Mouse (Mus musculus) heart, adult 8-10 months (tissue): ENCODE results near the gene Icam5. TPM values are rescaled to one million over a fixed set of nuclear protein-coding genes. Genes with fewer than 3 reads are reported as not detected.
"Not testable (repeated sequence)": the region's sequence is repeated elsewhere in the genome, so short reads cannot be mapped to it uniquely, and the experiment has no call there.

Experiments used
- DNase-seq: peaks from one replicate; pipeline ENCODE4 v3.0.0; 2022; ENCODE audit warnings: low spot score
- microRNA-seq: library from miRNA; unstranded; fragments of <30 nt; microRNA quantifications from one replicate; pipeline ENCODE4 v1.2.0, GENCODE M21; 2022
- total RNA-seq, 4 experiments: library from RNA; stranded (reverse); gene quantifications; 2 replicates each; pipeline ENCODE4 v1.2.4; 2022

Icam5 gene
- total RNA-seq, 4 experiments from 2014 or later, result 0.12 TPM; not detected in 3

DNA sequence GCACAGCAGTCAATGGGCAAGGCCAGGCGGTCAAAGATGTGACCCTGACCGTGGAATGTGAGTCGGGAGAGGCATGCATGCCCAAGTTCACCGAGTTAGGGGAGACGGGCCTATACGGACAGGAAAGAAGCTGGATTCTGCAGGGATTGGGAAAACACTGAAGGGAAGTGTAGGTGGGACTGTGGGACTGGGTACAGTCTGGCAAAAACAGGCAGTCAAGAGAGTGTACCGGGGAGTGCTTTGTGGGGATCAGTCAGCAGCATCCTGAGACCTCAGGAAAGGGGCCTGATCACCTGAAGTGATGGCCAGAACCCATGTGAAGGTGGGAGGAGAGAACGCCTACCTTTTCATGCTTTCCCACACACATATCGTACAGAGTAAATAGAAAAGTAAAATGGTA lies 3.7 kb downstream of the Icam5 start:
- DNase-seq, result no peak

DNA sequence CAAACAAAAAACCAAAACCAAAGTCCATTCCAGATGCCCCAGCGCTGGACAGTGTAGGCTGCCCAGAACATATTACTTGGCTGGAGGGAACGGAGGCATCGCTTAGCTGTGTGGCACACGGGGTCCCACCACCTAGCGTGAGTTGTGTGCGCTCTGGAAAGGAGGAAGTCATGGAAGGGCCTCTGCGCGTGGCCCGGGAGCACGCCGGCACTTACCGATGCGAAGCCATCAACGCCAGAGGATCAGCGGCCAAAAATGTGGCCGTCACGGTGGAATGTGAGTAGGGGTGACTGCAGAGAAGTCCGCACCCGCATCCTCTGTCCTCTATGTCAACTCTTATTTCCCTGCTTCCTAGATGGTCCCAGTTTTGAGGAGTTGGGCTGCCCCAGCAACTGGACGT lies 4.3 kb downstream of the Icam5 start:
- no peak for DNase-seq

DNA sequence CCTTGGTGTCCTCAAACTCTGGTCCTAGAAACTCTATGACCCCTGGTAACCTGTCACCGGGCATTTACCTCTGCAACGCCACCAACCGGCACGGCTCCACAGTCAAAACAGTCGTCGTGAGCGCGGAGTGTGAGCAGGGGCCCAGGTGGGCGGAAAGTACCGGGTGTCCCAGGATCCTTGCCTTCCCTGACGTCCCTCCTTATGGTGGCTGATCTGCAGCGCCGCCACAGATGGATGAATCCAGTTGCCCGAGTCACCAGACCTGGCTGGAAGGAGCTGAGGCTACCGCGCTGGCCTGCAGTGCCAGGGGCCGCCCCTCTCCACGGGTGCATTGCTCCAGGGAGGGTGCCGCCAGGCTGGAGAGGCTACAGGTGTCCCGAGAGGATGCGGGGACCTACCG lies 4.8 kb downstream of the Icam5 start:
- no peak for DNase-seq

DNA sequence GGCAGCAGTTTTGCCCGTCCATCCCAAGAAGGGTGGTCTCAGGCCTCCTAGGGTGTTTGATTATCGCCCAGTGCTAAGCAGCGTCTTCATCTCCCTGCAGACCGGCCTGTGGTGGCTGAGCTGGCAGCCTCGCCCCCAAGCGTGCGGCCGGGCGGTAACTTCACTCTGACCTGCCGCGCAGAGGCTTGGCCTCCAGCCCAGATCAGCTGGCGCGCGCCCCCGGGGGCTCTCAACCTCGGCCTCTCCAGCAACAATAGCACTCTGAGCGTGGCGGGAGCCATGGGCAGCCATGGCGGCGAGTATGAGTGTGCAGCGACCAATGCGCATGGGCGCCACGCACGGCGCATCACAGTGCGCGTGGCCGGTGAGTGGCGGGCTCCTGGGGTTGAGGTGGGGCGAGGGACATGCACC lies 5.6 kb downstream of the Icam5 start:
- DNase-seq, result no peak

DNA sequence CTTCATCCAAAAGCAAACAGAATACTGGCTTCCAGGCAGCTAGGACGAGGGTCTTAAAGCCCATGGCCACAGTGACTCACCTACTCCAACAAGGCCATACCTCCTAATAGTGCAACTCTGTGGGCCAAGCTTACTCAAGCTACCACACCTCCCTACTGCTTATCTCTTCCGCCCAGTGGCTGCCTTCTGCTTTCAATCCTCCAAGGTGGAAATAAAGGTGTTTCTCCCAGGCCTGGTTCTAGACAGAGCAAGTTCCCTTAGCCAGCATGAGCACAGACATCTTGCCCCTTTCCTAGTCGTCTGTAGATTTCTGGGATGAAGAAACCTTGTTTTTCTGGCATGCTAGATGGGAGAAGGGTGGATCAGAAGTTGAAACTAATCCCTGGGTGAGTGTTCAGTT lies 7.9 kb downstream of the Icam5 start:
- DNase-seq, result no peak

DNA sequence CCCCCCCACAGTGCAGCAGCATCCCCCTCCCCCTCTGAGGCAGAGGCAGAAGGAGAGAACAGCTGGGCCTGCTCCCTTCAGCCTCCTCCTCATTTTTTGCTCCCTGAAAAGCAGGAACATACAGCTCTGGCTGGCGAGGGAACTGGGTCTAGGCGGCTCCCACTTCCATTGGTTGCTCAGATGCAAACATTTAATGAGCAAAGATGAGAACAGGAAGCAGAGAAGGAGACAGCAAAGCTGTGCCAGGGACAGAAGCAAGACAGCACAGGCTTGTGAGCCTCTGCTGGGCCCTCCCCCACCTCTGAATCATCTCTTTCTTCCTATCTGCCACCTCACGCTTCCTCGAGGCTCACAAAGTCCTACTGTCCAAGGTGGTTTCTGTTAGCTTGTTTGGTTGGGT lies 9.4 kb downstream of the Icam5 start:
- DNase-seq, result no peak

DNA sequence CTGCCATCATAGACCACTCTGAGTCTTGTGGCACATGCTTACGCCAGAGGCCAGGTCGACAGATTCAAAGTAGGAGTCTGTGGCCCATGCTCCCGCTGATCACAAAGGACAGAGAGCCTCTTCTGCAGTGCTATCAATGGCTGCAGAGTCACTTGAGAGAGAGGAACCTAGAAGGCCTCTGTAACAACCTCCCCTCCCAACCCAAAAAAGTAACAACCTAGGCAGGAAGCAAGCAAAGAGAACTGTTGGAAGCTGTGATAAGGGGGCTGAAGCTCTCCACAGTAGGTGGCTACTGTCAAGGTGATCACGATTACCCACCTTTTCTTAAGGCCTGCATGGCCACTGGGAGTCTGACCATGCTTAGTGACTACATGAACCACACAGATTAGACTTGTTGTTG lies 11.7 kb downstream of the Icam5 start:
- no peak for DNase-seq

DNA sequence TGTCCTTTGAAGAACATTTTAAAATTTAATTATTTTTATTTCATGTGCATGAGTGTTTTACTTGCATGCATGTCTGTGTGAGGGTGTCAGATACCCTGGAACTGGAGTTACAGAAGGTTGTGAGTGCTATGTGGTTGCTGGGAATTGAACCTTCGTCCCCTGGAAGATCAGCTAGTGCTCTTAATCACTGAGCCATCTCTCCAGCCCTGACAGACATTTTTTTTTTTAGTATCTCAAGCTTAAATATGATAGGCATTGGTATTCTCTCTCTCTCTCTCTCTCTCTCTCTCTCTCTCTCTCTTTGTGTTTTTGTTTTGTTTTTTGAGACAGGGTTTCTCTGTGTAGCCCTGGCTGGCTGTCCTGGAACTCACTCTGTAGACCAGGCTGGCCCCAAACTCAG lies 12.9 kb downstream of the Icam5 start:
- DNase-seq, result not testable (repeated sequence)

DNA sequence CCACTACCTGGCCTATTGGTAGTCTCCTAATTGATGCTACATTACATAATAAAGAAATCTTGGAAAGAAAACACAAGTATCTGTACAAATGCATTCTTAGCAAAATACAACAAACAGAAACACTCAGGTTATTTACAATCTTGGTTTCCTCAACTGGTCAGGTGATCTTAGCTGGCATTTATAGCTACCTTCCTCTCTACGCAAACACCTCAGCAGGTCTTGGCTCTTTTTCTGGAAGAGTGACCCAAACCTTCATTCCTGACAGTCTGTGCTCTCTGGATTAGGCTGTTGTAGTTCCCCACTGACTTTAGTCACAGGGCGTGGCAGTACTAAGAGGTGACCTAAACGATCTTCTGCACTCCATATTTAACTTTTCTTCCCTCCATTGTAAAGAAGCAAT lies 13.4 kb downstream of the Icam5 start:
- DNase-seq, result no peak

DNA sequence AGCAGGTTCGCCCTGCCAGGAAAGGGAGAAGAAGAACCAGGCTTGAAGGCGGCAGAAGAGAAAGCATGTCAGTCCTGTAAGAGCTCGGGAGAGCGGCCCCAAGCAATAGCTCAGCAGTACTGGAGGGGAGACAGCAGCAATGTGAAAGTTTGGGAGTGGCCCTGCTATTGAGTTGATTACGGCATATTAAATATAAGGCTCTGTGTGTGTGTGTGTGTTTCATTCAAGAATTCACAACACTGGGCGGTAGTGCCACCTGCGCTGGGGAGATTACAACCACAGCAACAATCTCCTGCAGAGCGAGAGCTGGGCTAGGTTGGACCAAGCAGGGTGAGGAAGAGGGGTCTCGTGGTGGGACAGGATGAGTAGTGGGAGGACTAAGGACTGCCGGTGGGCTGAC lies 19.7 kb downstream of the Icam5 start:
- no peak for DNase-seq

DNA sequence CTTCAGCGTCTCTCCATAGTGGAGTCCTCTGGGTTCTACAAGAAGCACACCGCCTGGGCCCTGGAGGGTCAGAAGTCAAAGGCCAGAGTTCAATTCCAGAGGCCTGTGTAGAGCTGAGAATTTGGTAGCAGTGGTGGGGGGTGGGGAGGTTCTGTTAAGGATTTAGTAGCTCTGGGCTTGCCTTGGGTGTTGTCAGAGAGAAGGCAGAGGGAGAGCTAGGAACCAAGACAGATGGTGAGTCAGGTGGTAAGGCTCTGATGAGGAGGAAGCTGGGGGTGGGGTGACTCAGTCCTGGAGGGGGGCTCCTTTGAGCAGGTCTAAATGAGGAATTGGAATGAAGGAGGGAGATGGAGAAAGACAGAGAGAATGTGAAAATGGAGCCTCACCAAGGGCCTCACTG lies 31.1 kb downstream of the Icam5 start:
- DNase-seq, result no peak

DNA sequence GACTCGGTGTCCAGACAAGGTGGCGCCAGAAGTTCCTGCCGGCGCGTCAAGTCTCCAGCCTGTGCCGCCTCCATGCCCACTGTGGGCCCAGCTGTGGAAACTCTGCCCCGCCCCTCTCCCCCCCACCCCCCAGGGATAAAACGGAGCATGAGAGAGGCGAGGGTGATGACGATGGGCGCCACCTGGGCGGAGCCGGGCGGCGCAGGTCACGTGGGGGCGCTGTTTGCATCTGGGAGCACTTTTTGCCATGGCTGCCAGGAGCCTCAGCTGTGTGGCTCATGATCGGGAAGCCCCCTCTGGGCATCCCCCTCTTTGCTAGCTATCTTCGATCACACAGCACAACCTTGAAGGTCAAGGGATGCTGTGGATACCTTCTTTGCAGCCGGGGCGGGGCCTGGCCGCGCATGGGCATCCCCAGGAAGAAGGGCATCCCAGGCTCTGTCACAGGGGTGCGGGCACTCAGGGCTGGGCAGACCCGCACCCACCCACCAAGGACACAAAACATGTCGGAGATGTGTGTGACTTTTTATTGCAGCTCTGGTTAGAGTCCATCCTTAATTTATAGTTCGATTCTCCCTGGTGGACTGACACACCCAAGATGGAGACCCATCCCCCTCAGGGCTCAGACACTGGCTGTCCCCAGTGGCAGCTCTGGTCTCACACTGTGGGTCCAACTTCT lies 35.3 kb downstream of the Icam5 start, which contains the start of gene Zglp1:
Zglp1 (minus strand) TSS at position 88 of the 679 bp plus-strand sequence.
- DNase-seq, result no peak

DNA sequence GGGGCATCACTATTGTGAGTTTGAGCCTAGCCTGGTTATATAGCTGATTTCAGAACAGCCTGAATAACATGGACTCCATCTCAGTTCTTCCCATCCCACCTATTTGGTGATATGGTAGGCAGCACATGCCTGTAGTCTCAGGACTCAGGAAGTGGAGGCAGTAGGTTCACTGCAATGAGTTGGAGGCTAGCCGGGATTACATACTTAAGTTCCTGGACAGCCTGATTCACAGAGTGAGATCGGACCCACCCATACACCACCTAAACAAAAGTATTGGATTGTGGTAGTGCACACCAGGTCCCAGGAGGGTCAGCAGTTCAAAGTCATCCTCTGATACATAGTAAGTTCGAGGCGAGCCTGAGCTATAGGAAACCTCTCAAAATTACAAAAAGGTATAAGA lies 40.8 kb downstream of the Icam5 start:
- DNase-seq, result no peak

DNA sequence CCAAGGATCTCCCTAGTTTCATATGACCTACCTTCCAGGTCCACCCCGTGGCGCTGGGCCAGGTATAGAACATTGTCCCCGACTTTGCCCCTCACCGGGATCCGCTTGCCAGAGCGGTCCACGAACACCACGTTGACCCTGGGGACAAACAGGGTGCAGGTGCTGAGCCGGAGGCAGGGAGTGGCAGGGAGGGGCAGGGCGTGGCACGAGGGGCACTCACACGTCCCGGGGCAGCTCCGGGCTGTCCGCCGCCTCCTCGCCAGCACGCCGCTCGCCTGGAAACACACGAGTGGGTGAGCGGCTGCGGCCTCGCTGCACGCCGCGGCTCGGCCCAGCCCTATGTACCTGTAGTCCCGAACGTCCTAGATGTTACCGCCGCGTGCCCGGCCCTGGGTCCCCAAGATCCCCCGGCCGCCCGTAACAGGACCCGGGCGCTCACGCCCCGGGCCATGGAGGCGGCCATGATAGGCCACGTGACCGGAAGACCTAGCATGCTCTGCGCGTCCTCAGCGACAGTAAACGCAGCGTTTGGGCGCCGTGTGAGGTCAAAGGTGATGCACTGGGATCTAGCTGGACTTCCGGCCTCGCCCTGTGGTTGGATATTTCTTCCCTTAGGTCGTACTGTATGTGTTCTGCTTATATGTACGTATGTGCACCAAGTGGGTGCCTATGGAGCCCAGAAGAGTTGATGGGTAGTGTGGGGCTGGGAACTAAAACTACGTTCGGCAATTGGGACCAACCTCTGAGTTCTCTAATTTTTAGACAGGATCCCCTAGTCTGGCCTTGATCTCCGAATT lies 41.4 kb downstream of the Icam5 start, which contains the start of the genes Gm49373 and Fdx1l:
Gm49373 (minus strand) TSS at position 53 of the 797 bp plus-strand sequence.
Fdx1l (minus strand) TSS at position 571 of the 797 bp plus-strand sequence.
- DNase-seq, result peak; percentile 84

DNA sequence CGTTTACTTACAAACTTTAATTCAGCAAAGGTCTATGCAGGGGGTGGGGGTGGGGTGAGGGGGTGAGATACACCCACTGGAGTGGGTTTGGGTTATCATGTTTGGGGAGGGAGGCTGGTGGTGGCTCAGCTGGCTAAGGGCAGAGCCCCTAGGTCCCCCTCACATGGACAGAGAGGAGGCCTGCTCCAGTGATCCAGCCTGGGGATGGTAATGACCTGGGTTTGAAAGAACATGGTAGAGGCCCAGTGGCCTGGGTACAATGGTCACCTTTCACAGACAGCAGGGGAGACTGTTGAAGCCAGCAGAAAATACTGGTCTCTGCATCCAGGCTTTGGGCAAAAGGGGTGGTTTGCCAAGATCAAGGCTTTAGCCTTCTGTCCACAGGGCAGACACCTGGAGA lies 42.3 kb downstream of the Icam5 start:
- no peak for DNase-seq

DNA sequence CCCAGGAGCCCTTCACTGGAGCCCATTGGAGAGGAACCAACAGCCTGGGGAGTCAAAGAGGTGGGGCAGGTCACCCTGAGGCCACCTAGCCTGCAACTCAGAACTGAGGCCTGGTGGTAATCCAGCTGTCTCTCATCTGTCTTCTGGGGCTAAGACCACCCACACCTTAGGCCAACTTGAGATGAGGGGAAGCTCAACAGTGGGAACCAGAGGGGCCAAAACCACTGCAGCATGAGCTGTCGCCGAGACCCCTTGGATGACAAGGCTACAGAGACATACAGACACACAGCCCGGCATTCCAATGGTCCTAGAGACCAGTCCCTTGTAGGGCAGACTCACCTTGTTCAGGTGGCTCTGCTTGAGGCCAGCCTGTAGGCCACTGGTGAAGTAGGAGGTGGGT lies 43.8 kb downstream of the Icam5 start:
- no peak for DNase-seq

DNA sequence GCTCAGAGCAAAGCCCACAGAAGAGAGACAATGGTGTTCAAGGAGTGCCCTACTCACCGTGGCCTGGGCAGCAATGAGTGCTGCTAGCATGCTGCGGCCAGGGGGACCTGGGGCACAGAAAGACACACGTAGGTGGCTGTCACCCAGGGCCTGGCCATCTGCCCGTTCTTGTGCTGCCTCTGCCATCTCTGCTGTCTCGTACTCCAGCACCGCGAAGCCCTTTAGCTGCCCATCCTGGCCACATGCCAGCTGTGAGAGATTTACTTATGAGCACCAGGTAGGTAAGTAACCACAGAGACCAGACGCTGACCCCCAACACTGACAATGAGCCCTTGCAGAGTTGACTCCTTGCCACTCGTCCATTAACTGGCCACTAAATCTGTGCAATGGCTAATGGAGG lies 49.3 kb downstream of the Icam5 start:
- no peak for DNase-seq

DNA sequence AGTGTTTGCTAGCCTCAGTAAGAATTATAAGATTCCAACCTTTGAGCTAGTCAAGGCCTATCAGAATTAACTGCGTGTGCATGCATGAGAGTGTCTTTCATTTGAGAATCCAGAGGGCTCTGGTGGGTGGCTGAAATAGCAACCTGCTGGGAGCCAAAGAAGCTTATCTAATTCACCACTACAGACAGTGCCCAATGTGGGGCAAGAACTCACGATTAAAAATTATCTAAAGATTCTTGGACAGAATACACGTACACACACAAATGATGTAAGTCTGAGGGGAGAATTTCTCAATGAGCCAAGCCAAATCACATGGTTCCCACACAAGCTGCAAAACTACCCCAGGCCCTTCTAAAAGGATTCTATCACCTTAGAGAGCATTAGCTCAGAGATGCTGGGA lies 51.5 kb downstream of the Icam5 start:
- no peak for DNase-seq

Small RNAs within 50 kb of the gene (microRNA-seq; reads per million reads assigned to microRNA genes)
- gene Mir1900 (not detected), gene Mir7082 (not detected)

Other genes with a start within 250 kb of the Icam5 start
- 10 to 100 TPM in 1 of 4 experiments, 1 to 10 TPM in 3; 5.6 to 10.2 (median 6.4) TPM for gene Col5a3, start 217.0 kb upstream of the Icam5 start, total RNA-seq
- not detected for gene Rdh8, start 213.6 kb upstream of the Icam5 start, total RNA-seq
- gene A230050P20Rik, start 163.4 kb upstream of the Icam5 start, total RNA-seq, result 1 to 10 TPM; 3.4 to 6.0 (median 4.8) TPM
- 1 to 10 TPM; 3.7 to 5.7 (median 4.8) TPM for gene Angptl6, start 152.3 kb upstream of the Icam5 start, total RNA-seq
- 1 to 10 TPM; 7.0 to 7.4 (median 7.1) TPM for gene Ppan, start 143.9 kb upstream of the Icam5 start, total RNA-seq
- 100 to 1,000 TPM; 106 to 121 (median 110) TPM for gene Eif3g, start 133.4 kb upstream of the Icam5 start, total RNA-seq
- gene Dnmt1, start 72.2 kb upstream of the Icam5 start, total RNA-seq, result 10 to 100 TPM; 10.8 to 14.5 (median 12.3) TPM
- gene S1pr2, start 55.3 kb upstream of the Icam5 start, total RNA-seq, result 1 to 10 TPM; 1.8 to 6.8 (median 4.6) TPM
- 100 to 1,000 TPM; 135 to 142 (median 136) TPM for gene Mrpl4, start 29.3 kb upstream of the Icam5 start, total RNA-seq
- gene Icam1, start 16.1 kb upstream of the Icam5 start, total RNA-seq, result 10 to 100 TPM in 2 of 4 experiments, 1 to 10 TPM in 2; 7.5 to 11.3 (median 9.9) TPM
- gene Icam4, start 2.7 kb upstream of the Icam5 start, total RNA-seq, result 1 to 10 TPM in 1 of 4 experiments, under 1 TPM in 3; 0.27 to 1.9 (median 0.74) TPM
- gene Zglp1, start 35.0 kb downstream of the Icam5 start, total RNA-seq, result not detected
- under 1 TPM in 1 of 4 experiments, not detected in 3; 0.38 TPM for gene Gm49373, start 41.0 kb downstream of the Icam5 start, total RNA-seq
- 10 to 100 TPM; 36.4 to 53.0 (median 41.0) TPM for gene Fdx1l, start 41.5 kb downstream of the Icam5 start, total RNA-seq
- gene Gm38431, start 59.9 kb downstream of the Icam5 start, total RNA-seq, result 1 to 10 TPM in 1 of 4 experiments, under 1 TPM in 3; 0.26 to 1.6 (median 0.36) TPM
- gene Raver1, start 59.9 kb downstream of the Icam5 start, total RNA-seq, result 10 to 100 TPM; 25.7 to 26.2 (median 26.0) TPM
- gene Tyk2, start 99.2 kb downstream of the Icam5 start, total RNA-seq, result 1 to 10 TPM; 8.6 to 9.1 (median 8.7) TPM
- gene Cdc37, start 117.9 kb downstream of the Icam5 start, total RNA-seq, result 100 to 1,000 TPM; 138 to 170 (median 157) TPM
- gene Pde4a, start 133.6 kb downstream of the Icam5 start, total RNA-seq, result 10 to 100 TPM; 48.5 to 75.4 (median 62.1) TPM
- 10 to 100 TPM; 43.6 to 52.1 (median 45.5) TPM for gene Keap1, start 207.3 kb downstream of the Icam5 start, total RNA-seq
- 1 to 10 TPM; 1.6 to 1.9 (median 1.8) TPM for gene S1pr5, start 216.4 kb downstream of the Icam5 start, total RNA-seq
- gene Atg4d, start 233.2 kb downstream of the Icam5 start, total RNA-seq, result 100 to 1,000 TPM in 1 of 4 experiments, 10 to 100 TPM in 3; 87.0 to 105 (median 93.5) TPM